Mouse (Mus musculus): Measurements from ENCODE around the gene Snu13.

GRCm38 (mm10) chr15:82071816-82072469, 24.5 kb upstream of the Snu13 start:
- TF ChIP-seq CTCF (IDR thresholded peaks at IDR 0.05; ENCODE audit: borderline replicate concordance, control insufficient read depth, extremely low read depth, insufficient read depth, low read length, poor library complexity) (no peak), POLR2A (IDR thresholded peaks at IDR 0.05; ENCODE audit: control insufficient read depth, extremely low read depth, insufficient read depth, low read length, poor library complexity) (no peak)
